ENCODE assay signal across 8 mouse cellular contexts in genomic region chr8:91133441-91134069, GRCm38 (mm10).
DNase-seq lines count a peak whose midpoint lies in the region; ATAC-seq and TF ChIP-seq lines count a peak whose summit lies in the region.

No protein-coding gene starts in this region.

- peaks cover 9% of the 10 kb centered on the region for H3K36me3 ChIP-seq in heart, embryonic 10.5 days
- no peaks in the 10 kb centered on the region for H3K36me3 ChIP-seq in forebrain, embryonic 11.5 days (ENCODE audit: control insufficient read depth, insufficient read depth, low read length)
- peaks cover 16% of the 10 kb centered on the region for H3K36me3 ChIP-seq in limb, embryonic 14.5 days (ENCODE audit: control insufficient read depth, insufficient read depth, low read length)
- peaks cover 15% of the 10 kb centered on the region for H3K36me3 ChIP-seq in neural tube, embryonic 13.5 days

- no peak for DNase-seq in heart, embryonic 10.5 days (ENCODE audit: low spot score)
- no peak for DNase-seq in heart, adult 11 months
- peak; percentile 54 for DNase-seq in ES-CJ7 (ENCODE audit: low read depth, low spot score)
- DNase-seq in forebrain, embryonic 11.5 days (ENCODE audit: low spot score) = no peak
- DNase-seq in limb, embryonic 14.5 days (ENCODE audit: low spot score) = no peak
- DNase-seq in cerebellum, adult 11-12 months = no peak
- no peak for DNase-seq in left cerebral cortex, adult 11 months (ENCODE audit: low spot score)

- peak overlapping the region; percentile 87 for H3K4me2 ChIP-seq in forebrain, embryonic 11.5 days (ENCODE audit: low read depth, low read length, severe bottlenecking)
- peak overlapping the region; percentile 89 for H3K4me2 ChIP-seq in limb, embryonic 14.5 days (replicated peaks; ENCODE audit: low read depth, low read length, severe bottlenecking)
- peak overlapping the region; percentile 84 for H3K4me2 ChIP-seq in neural tube, embryonic 13.5 days

- peak overlapping the region; percentile 82 for H3K4me3 ChIP-seq in heart, embryonic 10.5 days
- peak overlapping the region; percentile 90 for H3K4me3 ChIP-seq in forebrain, embryonic 11.5 days (ENCODE audit: low read depth, low read length)
- H3K4me3 ChIP-seq in limb, embryonic 14.5 days (replicated peaks; ENCODE audit: low read length) = peak overlapping the region; percentile 90
- peak overlapping the region; percentile 96 for H3K4me3 ChIP-seq in neural tube, embryonic 13.5 days

- H3K4me1 ChIP-seq in heart, embryonic 10.5 days = peaks cover 16% of the 10 kb centered on the region; the same call in 1 of the 2 replicates
- peaks cover 8% of the 10 kb centered on the region; the same call in 1 of the 2 replicates for H3K4me1 ChIP-seq in forebrain, embryonic 11.5 days (replicated peaks; ENCODE audit: control insufficient read depth, insufficient read depth, low read length)
- H3K4me1 ChIP-seq in limb, embryonic 14.5 days (ENCODE audit: control insufficient read depth, insufficient read depth, low read length) = peaks cover 9% of the 10 kb centered on the region
- peaks cover 38% of the 10 kb centered on the region for H3K4me1 ChIP-seq in neural tube, embryonic 13.5 days (replicated peaks)

- peak overlapping the region; percentile 83 for H3K27ac ChIP-seq in heart, embryonic 10.5 days
- no peak overlapping the region for H3K27ac ChIP-seq in forebrain, embryonic 11.5 days (ENCODE audit: low read depth, low read length)
- H3K27ac ChIP-seq in limb, embryonic 14.5 days (replicated peaks; ENCODE audit: low read depth, low read length) = no peak overlapping the region
- peak overlapping the region; percentile 89 for H3K27ac ChIP-seq in neural tube, embryonic 13.5 days (replicated peaks)

- 0 out of 2 replicates have a peak, but pooled peaks have one; percentile 65 for TF ChIP-seq POLR2A in limb, embryonic 14.5 days (IDR thresholded peaks at IDR 0.05; ENCODE audit: borderline replicate concordance, extremely low read depth, insufficient read depth, insufficient read length)

- WGBS in heart, embryonic 10.5 days = 1% methylated on average over 50 of the region's 58 CpGs
- under 1% methylated on average over 57 of the region's 58 CpGs for WGBS in forebrain, embryonic 11.5 days
- under 1% methylated on average over 51 of the region's 58 CpGs for WGBS in limb, embryonic 14.5 days
- 1% methylated on average over 58 of the region's 58 CpGs for whole genome bisulfite sequencing in neural tube, embryonic 13.5 days

- no peaks in the 10 kb centered on the region for H3K9me3 ChIP-seq in heart, embryonic 10.5 days
- H3K9me3 ChIP-seq in forebrain, embryonic 11.5 days (ENCODE audit: control insufficient read depth, low read length) = no peaks in the 10 kb centered on the region
- no peaks in the 10 kb centered on the region for H3K9me3 ChIP-seq in limb, embryonic 14.5 days (ENCODE audit: control insufficient read depth, low read length)
- no peaks in the 10 kb centered on the region for H3K9me3 ChIP-seq in neural tube, embryonic 13.5 days

- H3K27me3 ChIP-seq in heart, embryonic 10.5 days (ENCODE audit: insufficient read depth, poor library complexity, severe bottlenecking) = no peaks in the 10 kb centered on the region
- no peaks in the 10 kb centered on the region for H3K27me3 ChIP-seq in forebrain, embryonic 11.5 days (ENCODE audit: control insufficient read depth, insufficient read depth, low read length)
- no peaks in the 10 kb centered on the region for H3K27me3 ChIP-seq in limb, embryonic 14.5 days (ENCODE audit: control insufficient read depth, insufficient read depth, low read length)
- H3K27me3 ChIP-seq in neural tube, embryonic 13.5 days = no peaks in the 10 kb centered on the region

- no peak for ATAC-seq in forebrain, embryonic 11.5 days (replicated peaks; ENCODE audit: low FRiP score)
- no peak for ATAC-seq in limb, embryonic 14.5 days (ENCODE audit: low FRiP score, low read depth)
- no peak; the same call in 1 of the 2 replicates for ATAC-seq in neural tube, embryonic 13.5 days (ENCODE audit: low read depth)

- peak overlapping the region; percentile 73 for H3K9ac ChIP-seq in forebrain, embryonic 11.5 days (ENCODE audit: low read length)
- H3K9ac ChIP-seq in limb, embryonic 14.5 days (ENCODE audit: low read depth, low read length, severe bottlenecking) = peak overlapping the region; percentile 70
- peak overlapping the region; percentile 92 for H3K9ac ChIP-seq in neural tube, embryonic 13.5 days

Comparison
In these comparisons a context has a peak if more than half of its experiments do, and no peak if none do; other contexts are left out.
1. H3K27ac ChIP-seq: peak in heart, embryonic 10.5 days (single experiment) and neural tube, embryonic 13.5 days (single experiment); none in forebrain, embryonic 11.5 days (single experiment) and limb, embryonic 14.5 days (single experiment).
2. Peak in every context shown above with its lines, with median percentiles within 50 percentile points of each other: H3K4me3 ChIP-seq, H3K4me2 ChIP-seq and H3K9ac ChIP-seq.